Mouse (Mus musculus) cortical plate, adult 2 months (tissue): Measurements from ENCODE around the gene Habp2.

Source experiments
- CTCF ChIP-seq: fragments of 200-500 bp; IDR thresholded peaks from 2 replicates; pipeline ENCODE4 v1.5.1; 2011; ENCODE audit warnings: mild to moderate bottlenecking, control low read depth, low read length; ENCODE audit not compliant: insufficient read depth; ENCODE audit errors: extremely low read depth
- POLR2A ChIP-seq: fragments of 200-500 bp; IDR thresholded peaks from 2 replicates; pipeline ENCODE4 v1.6.1; 2011; ENCODE audit warnings: mild to moderate bottlenecking, low read length, control low read depth; ENCODE audit not compliant: insufficient read depth; ENCODE audit errors: extremely low read depth

GRCm38 (mm10) chr19:56285222-56285621, 1.7 kb upstream of the Habp2 start:
- TF ChIP-seq CTCF, result no peak
- TF ChIP-seq POLR2A, result no peak
